Mouse (Mus musculus) frontal cortex, postnatal 10 days (tissue): ENCODE data around the gene Dnajb8.
A peak's percentile ranks its signal among the peaks of the same experiment; 100 is the strongest.

Experiments used
- DNase-seq, 2 experiments: peaks; one replicate each; pipeline ENCODE4 v3.0.0; 2022; ENCODE audit warnings: low spot score in 2 of 2, mixed read lengths in 1 of 2

The Dnajb8 gene

GRCm38 (mm10) chr6:88278141-88278540 lies 56.1 kb downstream of the Dnajb8 start:
- DNase-seq = no peak

GRCm38 (mm10) chr6:88290129-88290766 lies 68.2 kb downstream of the Dnajb8 start:
- DNase-seq = peak; percentile 48 to 68

- no peak for DNase-seq
Measured at GRCm38 (mm10) chr6:88292274-88292909, 70.3 kb downstream of the Dnajb8 start.

GRCm38 (mm10) chr6:88299491-88299890 lies 77.4 kb downstream of the Dnajb8 start:
- DNase-seq = no peak

GRCm38 (mm10) chr6:88301234-88301633 lies 79.2 kb downstream of the Dnajb8 start:
- no peak for DNase-seq
